Mouse (Mus musculus) MEL (cell line): Measurements from ENCODE around the gene Psmd4.

Source experiments
- BHLHE40 ChIP-seq: IDR thresholded peaks from 2 replicates; pipeline ENCODE4 v1.6.1; 2012; ENCODE audit warnings: low read depth, mild to moderate bottlenecking, inconsistent platforms, low read length, improper control_type of control experiment, borderline replicate concordance
- CTCF ChIP-seq, 3 experiments: IDR thresholded peaks in 2 of 3; conservative IDR thresholded peaks in 1 of 3; 2 replicates each; pipeline ENCODE4 v1.5.1; 2011 to 2012; ENCODE audit warnings: low read length in 3 of 3, low read depth in 2 of 3, mild to moderate bottlenecking in 2 of 3, improper control_type of control experiment in 1 of 3, inconsistent platforms in 1 of 3, mixed read lengths in 1 of 3, moderate library complexity in 1 of 3; ENCODE audit not compliant: control insufficient read depth in 1 of 3, insufficient read depth in 1 of 3, poor library complexity in 1 of 3, severe bottlenecking in 1 of 3
- MAZ ChIP-seq: IDR thresholded peaks from 2 replicates; pipeline ENCODE4 v1.6.1; 2012; ENCODE audit warnings: low read depth, mild to moderate bottlenecking, inconsistent platforms, low read length, improper control_type of control experiment
- MYC ChIP-seq: IDR thresholded peaks from 2 replicates; pipeline ENCODE4 v1.6.1; 2011; ENCODE audit warnings: low read depth, mild to moderate bottlenecking, low read length, improper control_type of control experiment, moderate library complexity
- RAD21 ChIP-seq: IDR thresholded peaks from 2 replicates; pipeline ENCODE4 v1.6.1; 2011; ENCODE audit warnings: mild to moderate bottlenecking, low read depth, low read length, improper control_type of control experiment
- USF1 ChIP-seq: IDR thresholded peaks from 2 replicates; pipeline ENCODE4 v1.6.1; 2014; ENCODE audit warnings: low read depth, mild to moderate bottlenecking, inconsistent platforms, low read length, improper control_type of control experiment, moderate library complexity
- USF2 ChIP-seq, 2 experiments: IDR thresholded peaks; 2 replicates each; pipeline ENCODE4 v1.6.1; 2011 to 2012; ENCODE audit warnings: improper control_type of control experiment in 2 of 2, low read length in 2 of 2, borderline replicate concordance in 1 of 2, inconsistent platforms in 1 of 2, low read depth in 1 of 2, mild to moderate bottlenecking in 1 of 2; ENCODE audit not compliant: insufficient read depth in 1 of 2
- ZNF384 ChIP-seq: IDR thresholded peaks from 2 replicates; pipeline ENCODE4 v1.6.1; 2012; ENCODE audit warnings: low read depth, mild to moderate bottlenecking, inconsistent platforms, low read length, improper control_type of control experiment

DNA sequence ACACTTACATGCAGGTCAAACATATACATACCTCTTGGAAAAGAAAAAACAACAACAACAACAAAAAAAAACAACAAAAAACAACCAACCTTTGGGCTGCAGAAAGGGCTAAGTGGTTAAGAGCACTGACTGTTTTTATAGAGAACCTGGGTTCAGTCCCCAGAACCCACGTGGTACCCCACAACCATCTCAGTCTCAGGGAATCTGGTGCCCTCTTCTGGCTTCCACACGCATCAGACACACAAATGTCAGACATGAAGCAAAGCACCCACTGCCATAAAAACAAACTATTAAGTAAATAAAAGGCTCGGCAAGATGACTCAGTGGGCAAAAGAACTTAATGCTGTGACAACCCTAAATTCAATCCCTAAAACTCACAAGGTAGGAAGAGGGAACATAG is 12.5 kb downstream of the Psmd4 start:
- TF ChIP-seq MAZ = no peak
- TF ChIP-seq MYC = no peak
- TF ChIP-seq CTCF (IDR thresholded peaks at IDR 0.05 in 2 of 3, conservative IDR thresholded peaks at IDR 0.05 in 1 of 3; ENCODE audit: control insufficient read depth in 1 of 3, insufficient read depth in 1 of 3, low read depth in 2 of 3, low read length in 3 of 3, poor library complexity in 1 of 3, severe bottlenecking in 1 of 3) = peak; percentile 3 to 53 (median 49); a peak in 4 of 6 replicates
- TF ChIP-seq ZNF384 = no peak
- peak; percentile 11 for TF ChIP-seq RAD21
- TF ChIP-seq USF2 (IDR thresholded peaks at IDR 0.05; ENCODE audit: borderline replicate concordance in 1 of 2, insufficient read depth in 1 of 2, low read depth in 1 of 2, low read length in 2 of 2) = no peak
- TF ChIP-seq BHLHE40 = no peak
- TF ChIP-seq USF1 = no peak
